In the genomic region with DNA sequence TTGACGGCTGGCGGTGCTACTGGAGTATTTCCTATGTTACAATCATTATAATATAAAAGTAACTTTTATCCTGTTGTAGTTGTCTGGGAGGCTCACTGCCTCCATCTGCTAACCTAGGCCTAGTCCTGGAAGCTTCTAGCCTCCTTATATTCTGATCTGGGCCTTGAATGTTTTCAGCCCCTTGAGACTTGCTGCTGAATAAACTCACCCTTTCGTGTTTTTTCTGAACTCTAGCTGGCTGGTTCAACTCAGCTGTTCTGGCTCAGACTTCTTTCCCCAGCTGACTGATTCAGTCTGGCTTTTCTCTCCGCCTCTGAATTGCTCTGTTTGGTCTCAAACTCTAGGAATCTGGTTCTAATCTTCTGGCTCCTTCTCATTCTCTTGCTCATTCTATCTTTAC, we compare ENCODE assay signal across 9 mouse cellular contexts. TPM values are rescaled to one million over a fixed set of nuclear protein-coding genes. Genes with fewer than 3 reads are reported as not detected.
DNase-seq lines count a peak whose midpoint lies in the region; ATAC-seq and TF ChIP-seq lines count a peak whose summit lies in the region.
"Had no signal": no experiment of that assay in that cellular context is flagged by ENCODE, and none has a peak within 500 bp of the region (broad histone marks: within the 10 kb centered on the region; RNA-seq: fewer than 3 reads in every experiment).

No protein-coding gene starts in this region.

- no peaks in the 10 kb centered on the region for H3K27me3 ChIP-seq in heart, embryonic 11.5 days (ENCODE audit: control insufficient read depth, insufficient read depth, low read length)
- no peaks in the 10 kb centered on the region for H3K27me3 ChIP-seq in heart, embryonic 16.5 days (ENCODE audit: control insufficient read depth, insufficient read depth, low read length)
- no peaks in the 10 kb centered on the region for H3K27me3 ChIP-seq in liver, postnatal 0 days (ENCODE audit: insufficient read depth, low read length)

- H3K9me3 ChIP-seq in heart, embryonic 11.5 days (replicated peaks; ENCODE audit: control insufficient read depth, low read length) = no peaks in the 10 kb centered on the region
- no peaks in the 10 kb centered on the region for H3K9me3 ChIP-seq in ES-E14 (ENCODE audit: control insufficient read depth, insufficient read depth, low read depth, low read length)
- H3K9me3 ChIP-seq in heart, embryonic 16.5 days (replicated peaks; ENCODE audit: control insufficient read depth, low read length) = no peaks in the 10 kb centered on the region
- no peaks in the 10 kb centered on the region for H3K9me3 ChIP-seq in liver, postnatal 0 days (ENCODE audit: low read length)

- no peak overlapping the region for H3K27ac ChIP-seq in heart, embryonic 11.5 days (ENCODE audit: low read depth, low read length)
- H3K27ac ChIP-seq in ES-E14 (ENCODE audit: insufficient read depth, low read depth, low read length, poor library complexity, severe bottlenecking) = no peak overlapping the region
- H3K27ac ChIP-seq in heart, embryonic 16.5 days (ENCODE audit: low read length) = peak overlapping the region; percentile 87
- peak overlapping the region; percentile 26 for H3K27ac ChIP-seq in liver, postnatal 0 days (ENCODE audit: low read depth)

- H3K9ac ChIP-seq in heart, embryonic 11.5 days (ENCODE audit: low read depth, low read length) = peak overlapping the region; percentile 67
- peak overlapping the region; percentile 94; the same call in 1 of the 2 replicates for H3K9ac ChIP-seq in ES-E14 (ENCODE audit: insufficient read depth, low read depth, low read length, poor library complexity, severe bottlenecking)
- H3K9ac ChIP-seq in heart, embryonic 16.5 days (ENCODE audit: low read length) = peak overlapping the region; percentile 84
- peak overlapping the region; percentile 67 for H3K9ac ChIP-seq in liver, postnatal 0 days (replicated peaks)

- intact Hi-C loops in heart, postnatal 14 days (cut with DNase I) = no loop called here

- peaks cover 6% of the 10 kb centered on the region for H3K36me3 ChIP-seq in heart, embryonic 11.5 days (ENCODE audit: control insufficient read depth, insufficient read depth, low read length)
- peaks cover 12% of the 10 kb centered on the region for H3K36me3 ChIP-seq in ES-E14 (ENCODE audit: control insufficient read depth, insufficient read depth, low read length, poor library complexity, severe bottlenecking)
- H3K36me3 ChIP-seq in heart, embryonic 16.5 days (ENCODE audit: control insufficient read depth, insufficient read depth) = peaks cover 22% of the 10 kb centered on the region
- peaks cover 19% of the 10 kb centered on the region for H3K36me3 ChIP-seq in liver, postnatal 0 days (replicated peaks; ENCODE audit: insufficient read depth, low read length)

- no peak for TF ChIP-seq CTCF in liver, postnatal 0 days (IDR thresholded peaks at IDR 0.05; ENCODE audit: low read depth)

- peaks cover 6% of the 10 kb centered on the region; the same call in 1 of the 2 replicates for H3K4me1 ChIP-seq in heart, embryonic 11.5 days (ENCODE audit: control insufficient read depth, insufficient read depth, low read length)
- peaks cover 0 to 3% of the 10 kb centered on the region in 2 experiments; a peak in 2 of 4 replicates for H3K4me1 ChIP-seq in ES-E14 (ENCODE audit: control insufficient read depth in 2 of 2, insufficient read depth in 2 of 2, low read length in 2 of 2, poor library complexity in 1 of 2)
- H3K4me1 ChIP-seq in heart, embryonic 16.5 days (ENCODE audit: control insufficient read depth, insufficient read depth, low read length) = peaks cover 15% of the 10 kb centered on the region
- peaks cover 6% of the 10 kb centered on the region; the same call in 1 of the 2 replicates for H3K4me1 ChIP-seq in liver, postnatal 0 days (ENCODE audit: insufficient read depth)

- WGBS in heart, embryonic 11.5 days (ENCODE audit: insufficient replicate concordance) = 78% methylated on average over 4 of the region's 4 CpGs
- WGBS in heart, embryonic 16.5 days = 70% methylated on average over 4 of the region's 4 CpGs
- WGBS in liver, postnatal 0 days (ENCODE audit: insufficient replicate concordance) = 62% methylated on average over 4 of the region's 4 CpGs

- TF ChIP-seq EP300 in liver, postnatal 0 days (IDR thresholded peaks at IDR 0.05; ENCODE audit: low read depth) = no peak

- ATAC-seq in heart, embryonic 11.5 days (replicated peaks; ENCODE audit: insufficient number of reproducible peaks, low FRiP score, low TSS enrichment) = no peak
- ATAC-seq in heart, embryonic 16.5 days (replicated peaks; ENCODE audit: extremely low read depth, insufficient read depth, low FRiP score) = no peak
- no peak for ATAC-seq in liver, postnatal 0 days
- no peak for ATAC-seq in inflammation-experienced regulatory T-cells, adult 6 months

- H3K4me3 ChIP-seq in heart, embryonic 11.5 days (ENCODE audit: low read depth, low read length) = peak overlapping the region; percentile 71
- H3K4me3 ChIP-seq in ES-E14 (ENCODE audit: insufficient read depth in 1 of 2, low read depth in 1 of 2, low read length in 2 of 2, poor library complexity in 1 of 2, severe bottlenecking in 1 of 2) = peak overlapping the region; percentile 94 to 98; a peak in 3 of 4 replicates
- H3K4me3 ChIP-seq in heart, embryonic 16.5 days (ENCODE audit: low read length) = peak overlapping the region; percentile 89
- H3K4me3 ChIP-seq in liver, postnatal 0 days (ENCODE audit: low read depth, low read length) = peak overlapping the region; percentile 73

- H3K4me2 ChIP-seq in heart, embryonic 11.5 days = peak overlapping the region; percentile 65
- peak overlapping the region; percentile 68 for H3K4me2 ChIP-seq in heart, embryonic 16.5 days (ENCODE audit: low read depth, low read length)
- H3K4me2 ChIP-seq in liver, postnatal 0 days (ENCODE audit: low read depth, low read length) = peak overlapping the region; percentile 80

- in situ Hi-C loops in ES-E14 (cut with MboI; ENCODE audit: low sequenced_read_pairs in 2 of 2, unreplicated experiment in 2 of 2) = no loop called here

- DNase-seq in heart, postnatal 14 days = no peak
- DNase-seq in ES-E14 (ENCODE audit: low read depth, low spot score) = no peak
- DNase-seq in liver, postnatal 0 days = no peak
- no peak for DNase-seq in ovary, postnatal 14 days (ENCODE audit: low spot score)
- DNase-seq in gastrocnemius, adult 8-10 months (ENCODE audit: low spot score in 2 of 2) = no peak
- DNase-seq: thymus, postnatal 36 days had no signal

TF ChIP-seq in ES-E14, 5 proteins besides CTCF, POLR2A, EP300 and RAD21:
- TF ChIP-seq HCFC1 (IDR thresholded peaks at IDR 0.05; ENCODE audit: borderline replicate concordance, insufficient read depth, low read length) (no peak), ZNF384 (IDR thresholded peaks at IDR 0.05; ENCODE audit: low read depth, low read length) (no peak), MAFK (IDR thresholded peaks at IDR 0.05; ENCODE audit: insufficient read depth, low read depth, low read length) (no peak), CHD2 (IDR thresholded peaks at IDR 0.05; ENCODE audit: low read depth, low read length) (no peak), ZC3H11A (IDR thresholded peaks at IDR 0.05; ENCODE audit: borderline replicate concordance, low read depth, low read length) (no peak)
TF ChIP-seq in ES-E14: peak in this region for 0.

RNA-seq across cellular contexts. Expression of a gene that starts 0.9 kb away (rescaled TPM):
- polyA plus RNA-seq in heart, embryonic 11.5 days (2014; fragmentation: Nextera tagmentation; extraction: Ambion mirVana) = 17.9 and 21.6 TPM in 2 replicates
- total RNA-seq in heart, postnatal 14 days (2021) = 10 to 100 TPM; 25.6 to 26.2 TPM
- total RNA-seq in ES-E14 (2012; rRNA removed) = 20.9 and 24.5 TPM in 2 replicates
- 20.0 and 20.5 TPM in 2 replicates for polyA plus RNA-seq in heart, embryonic 16.5 days (2015; fragmentation: Nextera tagmentation; extraction: Ambion mirVana)
- polyA plus RNA-seq in liver, postnatal 0 days (2015; fragmentation: Nextera tagmentation; extraction: Ambion mirVana) = 3.0 and 3.5 TPM in 2 replicates
- 10 to 100 TPM; 20.0 to 24.0 (median 21.7) TPM for total RNA-seq in gastrocnemius, adult 8-10 months (2022)
- polyA plus RNA-seq in inflammation-experienced regulatory T-cells, adult 6 months (2017; shearing (Covaris generic)) = 10 to 100 TPM; 10.4 to 15.7 (median 13.7) TPM

RNA-seq across cellular contexts. Expression of a gene that starts 47.2 kb away (rescaled TPM):
- not detected in 2 replicates for polyA plus RNA-seq in heart, embryonic 11.5 days (2014; fragmentation: Nextera tagmentation; extraction: Ambion mirVana)
- total RNA-seq in heart, postnatal 14 days (2021) = under 1 TPM in 1 of 2 experiments, not detected in 1; 0.07 TPM
- 0.05 TPM in 1 of 2 replicates, not detected in the other for total RNA-seq in ES-E14 (2012; rRNA removed)
- polyA plus RNA-seq in heart, embryonic 16.5 days (2015; fragmentation: Nextera tagmentation; extraction: Ambion mirVana) = not detected in 2 replicates
- polyA plus RNA-seq in liver, postnatal 0 days (2015; fragmentation: Nextera tagmentation; extraction: Ambion mirVana) = not detected in 2 replicates
- under 1 TPM; 0.20 to 0.36 (median 0.26) TPM for total RNA-seq in gastrocnemius, adult 8-10 months (2022)
- not detected for polyA plus RNA-seq in inflammation-experienced regulatory T-cells, adult 6 months (2017; shearing (Covaris generic))

Comparison
In these comparisons a context has a peak if more than half of its experiments do, and no peak if none do; other contexts are left out.
1. H3K27ac ChIP-seq: peak in heart, embryonic 16.5 days (single experiment) and liver, postnatal 0 days (single experiment); none in heart, embryonic 11.5 days (single experiment) and ES-E14 (single experiment).
2. Peak in every context shown above with its lines, with median percentiles within 50 percentile points of each other: H3K4me2 ChIP-seq, H3K4me3 ChIP-seq and H3K9ac ChIP-seq.